Mouse (Mus musculus) frontal cortex, postnatal 14 days (tissue): ENCODE measurements at regions not wholly inside any gene's neighbourhood (a gene's known extent, or its start where the extent isn't known, plus 50 kb on each side); places are given as distances from the start of the nearest gene placed in this dataset.

Source experiments
- DNase-seq, 2 experiments: peaks; one replicate each; pipeline ENCODE4 v3.0.0; 2022; ENCODE audit warnings: low spot score in 2 of 2

DNA sequence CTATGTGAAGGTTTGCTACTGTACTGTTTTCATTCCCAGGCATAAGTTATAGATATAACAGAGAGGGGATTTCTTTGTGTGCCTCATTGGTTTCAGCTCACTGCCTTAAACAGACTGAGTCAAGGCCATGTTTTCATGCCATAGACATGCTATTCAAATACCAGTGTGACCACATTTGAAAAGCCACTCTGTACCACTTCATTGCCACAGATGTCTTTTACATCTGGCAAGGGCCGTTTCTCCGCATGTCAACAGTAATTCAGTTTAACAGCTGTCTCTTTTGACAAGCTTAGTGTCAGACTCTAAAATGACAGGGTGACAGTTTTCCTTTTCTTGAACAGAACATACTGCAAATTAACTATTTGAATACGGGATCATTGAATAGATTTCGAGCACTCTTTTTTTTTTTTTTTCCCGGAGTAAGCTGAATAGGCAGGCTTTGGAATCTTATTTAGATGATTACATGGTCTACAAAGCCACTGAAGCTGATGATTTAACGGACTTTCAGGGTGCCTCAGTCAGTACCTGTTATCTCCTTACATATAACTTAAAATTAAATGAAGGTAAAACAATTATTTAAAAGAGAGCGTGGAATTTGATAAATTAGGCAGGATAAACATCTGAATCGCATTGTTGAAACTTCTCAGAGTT, 229.4 kb upstream of the Pou3f4 start:
- DNase-seq: peak in 1 of 2 experiments; percentile 2
